Mouse (Mus musculus) heart, postnatal 10 days (tissue): ENCODE results near the gene B3galt1. TPM values are rescaled to one million over a fixed set of nuclear protein-coding genes. Genes with fewer than 3 reads are reported as not detected.

Experiments
- microRNA-seq, 2 experiments: library from miRNA; unstranded; fragments of <30 nt; microRNA quantifications; one replicate each; pipeline ENCODE4 v1.2.0; 2022
- total RNA-seq, 2 experiments: library from RNA; stranded (reverse); gene quantifications; 2 replicates each; pipeline ENCODE4 v1.2.3; 2021

B3galt1 gene
- total RNA-seq, 2 experiments from 2014 or later: 4.4 to 5.2 TPM

Small RNA genes lying within 50 kb of the gene (microRNA-seq; reads per million reads assigned to microRNA genes)
- gene Mir6335 (0 reads per million in 2 experiments), gene Mir7224 (0.95 to 2.4 reads per million in 2 experiments)

Other genes starting within 250 kb of the B3galt1 start
- not detected for gene Gm21830, start 152.1 kb upstream of the B3galt1 start, total RNA-seq
- not detected for gene Gm26727, start 132.7 kb upstream of the B3galt1 start, total RNA-seq
- 100 to 1,000 TPM in 1 of 2 experiments, 10 to 100 TPM in 1; 92.2 to 142 TPM for gene Xirp2, start 119.9 kb upstream of the B3galt1 start, total RNA-seq